Mouse (Mus musculus) adrenal gland, adult 2 months (tissue): ENCODE data around the gene Adpgk. TPM values are rescaled to one million over a fixed set of nuclear protein-coding genes. Genes with fewer than 3 reads are reported as not detected.

ENCODE experiments used
- DNase-seq: peaks from one replicate; pipeline ENCODE4 v3.0.0; 2021
- long read RNA-seq: library from polyadenylated mRNA; stranded (forward); transcript quantifications from one replicate; pipeline ENCODE4 v2.0.0, GENCODE M21; 2021
- polyA plus RNA-seq: library from polyadenylated mRNA; depleted of rRNA; stranded (reverse); fragments of >200 nt; gene quantifications from 2 replicates; pipeline ENCODE4 v1.2.3, GENCODE M21; 2012; rRNA removed
- total RNA-seq, 2 experiments: library from RNA; stranded (reverse); gene quantifications; 2 replicates each; pipeline ENCODE4 v1.2.3; 2021

The Adpgk gene
- total RNA-seq: 10 to 100 TPM; 28.0 to 28.6 TPM
- polyA plus RNA-seq: 25.2 and 25.8 TPM in 2 replicates
- long read RNA-seq, transcript Adpgk-201 (7 exons, 2,464 nt): major isoform, 16 of 32 reads
- long read RNA-seq, transcript Adpgk-205 (7 exons, 2,484 nt): minor isoform, 11 of 32 reads
- long read RNA-seq, partial matches to known transcripts: 2 of 32 reads
- long read RNA-seq, other reads (novel, unspliced or antisense): 3 of 32 reads

GRCm38 (mm10) chr9:59290957-59291687 lies at the start of gene Adpgk:
TSS of gene Adpgk (plus strand) at chr9:59291558.
- DNase-seq: peak; percentile 99

DNA sequence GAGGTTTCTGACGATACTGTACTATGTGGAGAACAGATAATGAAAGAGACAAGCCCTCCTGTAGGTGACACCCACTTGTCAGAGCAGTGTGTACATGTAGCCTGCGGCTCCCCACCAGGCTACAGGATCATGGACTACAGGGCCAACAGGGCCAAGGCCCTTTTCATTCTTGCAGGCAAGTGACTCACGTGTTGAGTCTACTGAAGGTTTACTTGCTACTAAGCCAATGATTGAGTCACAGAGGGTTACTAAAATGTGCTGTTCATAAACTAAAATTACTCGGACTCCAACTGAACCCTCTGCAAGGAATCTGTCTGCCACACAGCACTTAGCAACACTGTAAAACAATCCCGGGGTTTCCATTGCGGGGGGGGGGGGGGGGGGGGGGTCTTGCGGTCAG lies 46.2 kb upstream of the Adpgk start:
- peak; percentile 57 for DNase-seq

- DNase-seq: no peak
Measured at GRCm38 (mm10) chr9:59246456-59247029, 44.8 kb upstream of the Adpgk start.

GRCm38 (mm10) chr9:59249359-59249758 lies 42.0 kb upstream of the Adpgk start:
- DNase-seq: no peak

GRCm38 (mm10) chr9:59250272-59250671 lies 41.1 kb upstream of the Adpgk start:
- DNase-seq: no peak

DNA sequence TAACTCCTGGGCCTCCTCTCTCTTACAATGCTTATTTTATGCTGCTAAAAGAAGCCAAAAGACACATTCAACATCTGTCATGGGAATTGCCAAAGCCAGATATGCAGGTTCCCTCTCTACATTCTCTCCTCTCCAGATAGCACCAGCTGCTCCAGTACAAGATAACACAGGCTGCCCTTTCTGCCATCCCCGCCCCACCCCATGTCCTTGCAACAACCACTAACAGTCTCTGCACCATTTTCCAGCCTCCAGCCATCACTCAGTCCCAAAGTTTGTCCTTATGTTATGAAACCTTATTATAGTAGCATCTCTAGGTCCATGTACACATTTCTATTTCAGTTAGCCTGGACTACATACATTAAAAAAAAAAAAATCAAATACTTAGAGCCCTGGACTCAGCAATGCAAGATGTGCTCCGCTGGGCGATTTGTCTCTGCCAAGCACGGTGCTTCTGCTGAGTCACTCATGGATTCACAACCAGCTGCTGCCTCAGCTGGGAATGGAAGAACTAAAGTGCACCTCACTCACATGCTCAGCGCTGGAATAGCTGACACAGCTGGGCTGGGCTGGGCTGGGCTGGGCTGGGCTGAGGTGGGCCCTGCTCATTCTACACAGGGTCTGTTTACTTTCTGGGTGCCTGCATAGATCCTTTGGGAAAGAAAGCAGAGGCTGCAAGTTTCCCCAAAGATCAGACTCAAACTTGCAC lies 36.5 kb upstream of the Adpgk start:
- peak; percentile 70 for DNase-seq

DNA sequence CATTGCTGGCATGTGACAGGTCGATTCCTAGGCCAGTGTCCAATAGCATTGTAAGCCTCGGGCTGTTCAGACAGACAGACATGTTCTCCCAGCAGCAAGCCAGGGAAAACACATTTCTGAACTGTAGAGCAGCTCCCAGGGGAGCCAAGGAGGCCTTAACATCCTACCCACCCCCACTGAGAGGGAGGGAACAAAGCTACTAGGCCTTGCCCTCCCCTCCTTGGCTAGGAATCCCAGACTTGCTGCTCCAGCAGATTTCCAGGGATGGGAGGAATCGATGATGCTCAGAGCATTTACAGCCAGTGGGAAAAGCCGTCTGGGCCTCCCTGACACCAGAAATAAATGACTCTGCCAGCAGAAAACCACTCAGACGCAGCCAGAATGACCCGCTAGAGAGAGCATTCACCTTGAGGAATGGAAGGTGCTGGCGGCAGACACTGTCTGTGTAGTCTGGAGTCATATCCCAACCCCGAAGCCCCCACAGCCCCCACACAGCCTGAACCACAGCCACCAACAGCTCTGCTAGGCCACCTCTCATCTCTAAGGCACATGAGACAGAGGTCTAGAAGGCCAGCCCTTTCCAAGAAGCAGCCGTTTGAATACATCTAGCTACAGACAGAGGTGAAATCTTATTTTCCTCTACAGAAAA lies 31.4 kb upstream of the Adpgk start:
- no peak for DNase-seq

GRCm38 (mm10) chr9:59266332-59266731 lies 25.0 kb upstream of the Adpgk start:
- peak; percentile 23 for DNase-seq

GRCm38 (mm10) chr9:59269728-59270127 lies 21.6 kb upstream of the Adpgk start:
- peak; percentile 65 for DNase-seq

- peak; percentile 26 for DNase-seq
Measured at GRCm38 (mm10) chr9:59271081-59271480, 20.3 kb upstream of the Adpgk start.

DNA sequence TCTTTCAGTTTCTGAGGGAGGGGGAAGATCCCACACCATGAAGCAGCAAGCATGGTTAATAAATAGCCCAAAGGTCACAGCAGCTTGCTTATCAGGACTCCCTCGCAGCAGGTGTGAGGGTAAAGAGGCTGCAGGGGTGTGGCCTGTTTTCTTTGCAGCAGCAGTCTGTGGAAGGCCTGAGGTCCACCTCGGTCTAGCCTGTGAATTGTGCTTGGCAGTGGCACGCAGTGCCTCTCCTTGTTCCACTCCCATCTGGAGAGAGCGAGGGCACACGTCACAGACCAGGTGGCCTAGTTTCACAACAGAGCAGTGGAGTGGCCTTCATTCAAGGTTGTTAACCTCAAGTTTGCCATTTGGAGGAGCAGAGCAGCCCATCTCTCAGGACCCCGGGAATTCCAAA lies 19.6 kb upstream of the Adpgk start:
- peak; percentile 68 for DNase-seq

GRCm38 (mm10) chr9:59273199-59273598 lies 18.2 kb upstream of the Adpgk start:
- no peak for DNase-seq

DNA sequence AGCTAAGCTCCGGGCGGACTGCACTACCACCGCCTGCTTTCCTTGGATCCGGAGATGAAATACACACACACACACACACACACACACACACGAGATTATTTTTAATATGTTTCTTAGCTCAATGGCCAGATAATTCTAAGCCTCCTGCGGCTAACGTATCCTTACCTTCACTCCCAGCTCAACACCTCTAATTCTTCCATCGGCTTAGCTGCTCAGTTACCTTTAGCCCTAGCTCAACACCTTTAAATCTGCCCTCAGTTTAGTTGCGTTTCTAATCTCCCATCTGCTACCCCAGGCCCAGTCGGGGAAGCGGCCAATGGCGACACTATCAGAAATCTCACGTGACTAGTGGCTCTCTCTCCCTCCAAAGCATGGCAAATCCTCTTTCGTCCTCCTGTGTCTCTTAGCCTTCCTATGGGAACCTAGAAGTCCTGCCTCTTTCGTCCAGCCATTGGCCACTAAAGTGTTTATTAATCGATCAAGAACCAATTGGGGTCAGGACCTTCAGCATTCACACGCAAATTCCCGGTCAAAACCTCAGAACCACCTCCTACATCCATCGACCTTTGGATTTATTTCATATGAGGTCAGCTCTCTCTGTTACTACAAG lies 16.4 kb upstream of the Adpgk start:
- no peak for DNase-seq

DNA sequence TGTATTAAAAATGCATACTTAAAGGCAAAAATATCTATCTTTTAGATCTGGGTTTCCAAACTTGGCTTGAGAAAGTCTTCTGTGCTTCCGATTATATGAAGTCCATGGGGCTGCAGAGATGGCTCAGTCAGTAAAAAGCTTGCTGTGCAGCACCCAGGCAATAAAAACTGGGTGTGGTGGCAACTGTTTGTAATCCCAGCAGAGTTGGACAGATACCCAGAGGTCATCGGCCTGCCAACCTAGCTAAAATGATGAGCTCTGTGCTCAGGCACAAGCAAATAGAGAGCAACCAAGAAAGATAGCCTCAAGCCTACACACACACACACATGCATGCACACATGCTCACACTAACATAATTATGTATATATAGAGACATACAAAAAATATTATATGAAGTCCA lies 13.2 kb upstream of the Adpgk start:
- DNase-seq: no peak

GRCm38 (mm10) chr9:59278694-59279093 lies 12.7 kb upstream of the Adpgk start:
- DNase-seq: no peak

DNA sequence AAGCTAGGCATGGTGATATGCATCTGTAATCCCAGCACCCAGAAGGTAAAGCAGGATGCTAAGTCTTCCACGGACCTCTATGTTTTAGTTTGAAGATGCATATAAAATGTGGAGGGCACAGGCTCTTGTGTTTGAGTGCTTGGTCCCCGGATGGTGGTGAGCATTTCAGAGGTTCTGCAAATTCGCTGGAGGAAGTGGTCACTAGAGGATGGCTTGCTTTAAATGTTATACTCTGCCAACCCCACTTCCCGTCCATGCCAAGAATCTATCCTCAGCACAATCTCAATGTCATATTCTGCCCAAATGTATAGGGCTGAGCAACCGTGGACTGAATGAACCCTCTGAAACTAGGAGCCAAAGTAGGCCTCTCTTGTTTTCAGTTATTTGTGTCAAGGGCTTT lies 10.5 kb upstream of the Adpgk start:
- DNase-seq: no peak

DNA sequence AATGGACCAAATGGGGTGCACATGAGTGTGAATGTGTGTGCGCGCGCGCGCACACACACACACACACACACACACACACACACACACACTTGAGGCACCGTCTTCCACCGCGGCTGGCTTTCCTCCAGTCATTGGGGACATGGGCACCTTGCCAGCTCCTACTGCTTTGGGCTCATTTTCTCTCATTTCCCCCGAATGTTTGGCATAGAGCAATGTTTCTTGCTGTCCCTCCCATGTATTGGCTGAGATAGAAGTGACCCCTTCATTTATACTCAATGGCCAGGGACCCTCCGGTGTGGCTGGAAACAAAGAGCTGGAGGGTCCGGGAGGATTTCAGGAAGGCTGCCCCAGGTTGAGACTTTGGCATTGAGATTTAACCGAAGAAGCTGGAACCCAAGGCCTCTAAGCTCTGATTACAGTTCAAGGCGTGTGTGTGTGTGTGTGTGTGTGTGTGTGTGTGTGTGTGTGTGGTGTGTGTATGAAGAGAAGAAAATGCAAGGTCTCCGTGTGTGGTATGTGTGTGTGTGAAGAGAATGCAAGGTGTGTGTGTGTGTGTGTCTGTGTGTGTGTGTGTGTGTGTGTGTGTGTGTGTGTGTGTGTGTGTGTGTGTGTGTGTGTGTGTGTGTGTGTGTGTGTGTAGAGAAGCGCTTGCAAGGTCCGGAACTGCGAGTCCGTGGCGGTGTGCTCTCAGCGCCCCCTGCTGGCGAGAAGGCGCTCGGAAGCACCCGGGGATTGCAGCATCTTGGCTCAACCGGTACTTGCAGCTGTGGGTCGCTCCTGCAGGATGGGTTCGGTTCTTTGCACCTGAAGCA lies 9.3 kb upstream of the Adpgk start:
- peak; percentile 82 for DNase-seq

DNA sequence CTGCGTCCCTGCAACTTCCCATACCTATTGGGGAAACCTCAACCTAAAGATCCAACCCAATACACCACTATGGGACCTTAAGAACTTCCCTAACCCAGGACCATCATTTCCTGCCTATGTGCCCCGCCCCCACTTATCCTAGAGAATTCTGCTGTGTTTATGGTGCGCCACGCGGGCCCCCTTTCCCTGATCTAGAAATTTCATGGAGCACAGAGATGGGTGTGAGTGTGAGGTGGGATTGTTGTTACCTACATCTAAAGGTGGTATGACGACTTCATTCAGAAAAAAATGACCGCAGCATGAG lies 8.7 kb upstream of the Adpgk start:
- DNase-seq: no peak

- no peak for DNase-seq
Measured at GRCm38 (mm10) chr9:59285614-59286013, 5.7 kb upstream of the Adpgk start.

DNA sequence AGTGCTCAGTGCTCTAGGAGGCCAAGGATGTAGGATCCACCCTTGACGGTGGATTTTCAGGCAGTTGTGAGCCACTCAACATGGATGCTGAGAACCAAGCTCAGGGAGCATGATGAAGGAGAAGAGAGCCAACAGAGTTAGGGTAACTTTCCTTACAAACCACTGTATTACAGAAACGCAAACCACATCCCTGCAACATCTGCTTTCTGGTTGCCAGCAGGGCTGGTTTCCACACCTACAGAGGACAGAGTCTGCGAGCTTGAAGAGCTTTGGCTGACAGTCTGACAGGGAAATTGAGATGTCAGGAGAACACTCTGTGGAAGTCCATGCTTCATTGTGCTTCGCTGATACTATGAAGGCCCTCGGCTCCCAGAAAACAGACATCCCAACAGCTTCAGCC lies 3.3 kb upstream of the Adpgk start:
- DNase-seq: no peak

DNA sequence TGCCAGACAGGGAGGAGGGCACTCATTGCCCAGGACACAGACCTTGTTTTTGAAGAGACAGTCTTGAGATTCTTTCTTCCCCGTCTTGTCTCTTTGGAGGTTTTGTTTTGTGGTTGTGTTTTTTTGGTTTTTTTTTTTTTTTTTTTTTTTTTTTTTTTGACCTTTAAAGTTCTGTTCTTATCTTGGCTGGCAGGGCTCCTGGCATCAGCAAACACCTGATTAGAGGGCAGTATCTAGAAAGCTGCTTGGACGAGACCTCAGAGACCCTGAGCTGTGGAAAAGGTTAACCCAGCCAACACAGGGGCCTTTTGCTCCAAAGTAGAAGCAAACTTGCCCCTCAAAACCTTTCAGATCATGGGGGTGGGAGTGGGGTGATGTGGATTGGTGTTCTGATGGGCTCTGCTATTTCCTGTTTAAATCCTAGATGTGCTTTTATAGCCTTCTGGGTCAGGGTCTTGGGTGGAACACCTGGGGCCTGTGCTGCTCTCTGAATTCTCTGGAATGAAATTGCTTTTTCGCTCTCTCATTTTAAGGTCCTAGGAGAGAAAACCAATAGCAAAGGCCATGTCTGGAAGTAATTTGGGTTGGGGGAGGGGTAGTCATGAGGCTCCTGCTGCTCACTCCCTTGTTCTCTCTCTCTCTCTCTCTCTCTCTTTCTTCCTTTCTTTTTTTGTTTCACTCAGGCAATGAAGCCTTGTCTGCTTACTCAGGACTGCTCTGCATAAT lies 2.5 kb upstream of the Adpgk start:
- no peak for DNase-seq
